Mouse (Mus musculus): ENCODE measurements at regions not wholly inside any gene's neighbourhood (a gene's known extent, or its start where the extent isn't known, plus 50 kb on each side); places are given as distances from the start of the nearest gene placed in this dataset.

GRCm38 (mm10) chr10:117441121-117441978 lies 61.5 kb upstream of the Cpsf6 start:
- peaks cover 1% of the 10 kb centered on the region; the same call in 1 of the 2 replicates for H3K27me3 ChIP-seq (ENCODE audit: low read depth, poor library complexity, severe bottlenecking)
- no peaks in the 10 kb centered on the region for H3K36me3 ChIP-seq
- 46% methylated on average over 24 of the region's 24 CpGs for WGBS
- H3K4me3 ChIP-seq, result peak overlapping the region; percentile 26
- peak overlapping the region; percentile 9; the same call in 1 of the 2 replicates for H3K27ac ChIP-seq
- no peak for DNase-seq (ENCODE audit: low spot score)
- H3K4me1 ChIP-seq, result peaks cover 21% of the 10 kb centered on the region
- no peaks in the 10 kb centered on the region for H3K9me3 ChIP-seq (replicated peaks)

DNA sequence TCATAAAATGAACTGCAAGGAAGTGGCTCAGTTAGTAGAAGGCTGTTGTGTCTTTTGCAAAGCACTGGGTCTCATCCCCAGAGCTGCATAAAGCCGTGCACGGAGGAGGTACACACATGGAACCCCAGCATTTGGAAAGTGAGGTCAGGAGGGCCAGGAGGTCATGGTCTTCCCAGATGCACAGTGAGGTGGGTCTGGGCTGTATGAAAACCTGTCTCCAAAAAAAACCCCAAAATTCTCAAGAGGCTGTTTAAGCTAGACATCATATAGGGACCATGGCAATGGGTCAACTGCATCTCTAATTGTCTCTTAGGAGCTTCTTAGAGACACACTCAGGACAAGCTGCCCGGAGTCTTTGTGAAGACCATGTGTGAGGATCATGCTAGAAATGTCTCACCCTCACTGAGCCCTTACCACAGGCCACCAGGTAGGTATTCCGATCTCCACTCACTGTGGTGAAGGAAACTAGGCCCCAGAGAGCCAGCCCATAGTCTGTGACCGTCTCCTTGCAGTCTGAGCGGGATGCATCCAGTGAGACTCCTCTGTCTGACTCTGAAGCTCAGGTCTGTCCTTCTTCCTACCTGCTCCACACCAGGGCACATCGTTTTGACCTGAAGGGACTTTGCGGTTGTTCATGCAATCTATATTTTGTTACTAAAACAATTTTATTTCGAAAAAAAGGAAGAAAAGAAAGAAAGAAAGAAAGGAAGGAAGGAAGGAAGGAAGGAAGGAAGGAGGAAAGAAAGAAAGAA lies 60.6 kb upstream of the Cpsf6 start:
- Histone ChIP-seq H3K27me3 (ENCODE audit: low read depth, poor library complexity, severe bottlenecking) (peaks cover 10% of the 10 kb centered on the region), H3K9me3 (replicated peaks) (no peaks in the 10 kb centered on the region), H3K4me3 (no peak overlapping the region), H3K27ac (no peak overlapping the region), H3K4me1 (peaks cover 30% of the 10 kb centered on the region), H3K36me3 (no peaks in the 10 kb centered on the region)
- no peak for DNase-seq (ENCODE audit: low spot score)
- WGBS, result 89% methylated on average over 9 of the region's 9 CpGs

DNA sequence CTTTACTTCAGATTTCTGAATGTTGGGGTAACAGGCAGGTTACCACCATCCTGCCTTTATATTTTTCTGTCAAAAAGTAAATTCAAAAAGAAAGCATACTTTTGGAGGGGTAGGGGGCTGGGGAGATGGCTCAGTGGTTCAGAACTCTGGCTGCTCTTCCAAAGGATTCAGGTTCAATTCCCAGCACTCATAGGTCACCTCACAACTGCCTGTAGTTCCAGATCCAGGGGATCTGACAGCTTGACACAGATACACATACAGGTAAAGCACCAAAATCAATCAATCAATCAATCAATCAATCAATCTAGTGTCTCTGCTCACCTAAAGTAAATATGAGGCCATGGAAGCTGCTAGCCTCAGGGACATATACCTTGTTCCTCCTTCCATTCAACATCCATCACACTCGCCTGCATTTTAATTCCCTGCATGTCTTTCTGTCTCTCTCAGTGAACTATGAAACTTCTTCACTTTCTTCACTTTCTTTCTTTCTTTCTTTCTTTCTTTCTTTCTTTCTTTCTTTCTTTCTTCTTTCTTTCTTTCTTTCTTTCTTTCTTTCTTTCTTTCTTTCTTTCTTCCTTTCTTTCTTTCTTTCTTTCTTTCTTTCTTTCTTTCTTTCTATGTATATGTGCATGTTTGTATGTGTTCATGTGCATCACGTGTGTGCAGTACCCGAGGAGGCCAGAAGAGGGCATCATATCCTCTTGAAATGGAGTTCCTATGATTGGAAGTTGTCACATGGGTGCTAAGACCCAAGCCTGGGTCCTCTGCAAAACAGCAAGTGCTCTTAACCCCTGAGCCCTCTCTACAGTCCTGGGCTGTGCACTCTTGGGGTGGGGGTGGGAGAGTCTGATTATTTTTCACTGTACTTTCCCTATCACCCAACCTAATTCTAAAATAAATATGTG lies 59.6 kb upstream of the Cpsf6 start:
- Histone ChIP-seq H3K4me1 (peaks cover 29% of the 10 kb centered on the region), H3K27me3 (ENCODE audit: low read depth, poor library complexity, severe bottlenecking) (peaks cover 11% of the 10 kb centered on the region), H3K27ac (no peak overlapping the region), H3K36me3 (no peaks in the 10 kb centered on the region), H3K9me3 (replicated peaks) (no peaks in the 10 kb centered on the region), H3K4me3 (no peak overlapping the region)
- no peak for DNase-seq (ENCODE audit: low spot score)
- WGBS, result 94% methylated on average over 3 of the region's 3 CpGs

DNA sequence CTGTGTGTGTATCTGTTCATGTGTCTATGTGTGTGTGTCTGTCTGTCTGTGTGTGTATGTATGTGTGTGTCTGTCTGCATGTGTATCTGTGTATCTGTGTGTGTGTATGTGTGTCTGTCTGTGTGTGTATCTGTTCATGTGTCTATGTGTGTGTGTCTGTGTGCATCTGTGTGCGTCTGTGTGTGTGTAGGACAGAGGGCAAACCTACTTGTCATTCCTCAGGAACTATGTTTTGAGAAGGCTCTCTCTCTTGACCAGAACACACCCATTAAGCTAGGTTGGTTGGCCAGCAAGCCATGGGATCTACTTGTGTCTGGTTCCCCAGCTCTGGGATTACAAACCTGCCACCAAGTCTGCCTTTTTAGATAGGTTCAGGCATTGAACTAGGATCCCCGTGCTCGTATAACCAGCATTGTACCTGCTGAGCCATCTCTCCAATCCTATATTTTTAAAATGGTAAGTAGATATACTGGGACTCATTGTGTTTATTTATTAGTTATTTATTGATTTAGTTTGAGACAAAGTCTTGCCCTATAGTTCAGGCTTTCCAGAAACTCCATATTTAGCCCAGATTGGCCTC lies 58.9 kb upstream of the Cpsf6 start:
- H3K27me3 ChIP-seq (ENCODE audit: low read depth, poor library complexity, severe bottlenecking), result peaks cover 16% of the 10 kb centered on the region
- DNase-seq (ENCODE audit: low spot score), result no peak
- 93% methylated on average over 3 of the region's 3 CpGs for WGBS
- no peaks in the 10 kb centered on the region for H3K36me3 ChIP-seq
- H3K27ac ChIP-seq, result no peak overlapping the region
- no peak overlapping the region for H3K4me3 ChIP-seq
- H3K4me1 ChIP-seq, result peaks cover 29% of the 10 kb centered on the region
- no peaks in the 10 kb centered on the region for H3K9me3 ChIP-seq (replicated peaks)

DNA sequence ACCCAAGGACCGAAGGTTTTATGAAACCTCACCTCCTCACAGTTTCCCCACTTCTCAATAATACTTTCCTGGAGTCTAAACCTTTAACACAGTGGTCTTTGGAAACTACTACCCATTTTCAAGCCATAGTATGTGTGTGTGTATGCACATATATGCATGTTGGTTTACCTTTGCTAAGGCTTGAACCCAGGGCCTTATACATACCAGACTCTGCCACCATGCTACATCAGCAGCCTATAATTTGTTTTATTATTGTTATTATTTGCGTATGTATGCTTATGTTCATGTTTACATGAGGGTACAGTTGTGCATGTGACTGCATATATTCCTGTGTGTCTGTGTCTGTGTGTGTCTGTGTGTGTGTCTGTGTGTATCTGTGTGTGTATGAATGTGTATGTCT lies 58.2 kb upstream of the Cpsf6 start:
- 95% methylated on average over 2 of the region's 2 CpGs for whole genome bisulfite sequencing
- no peaks in the 10 kb centered on the region for H3K9me3 ChIP-seq (replicated peaks)
- no peaks in the 10 kb centered on the region for H3K36me3 ChIP-seq
- no peak overlapping the region for H3K4me3 ChIP-seq
- no peak overlapping the region for H3K27ac ChIP-seq
- H3K4me1 ChIP-seq, result peaks cover 29% of the 10 kb centered on the region
- peaks cover 16% of the 10 kb centered on the region for H3K27me3 ChIP-seq (ENCODE audit: low read depth, poor library complexity, severe bottlenecking)
- DNase-seq (ENCODE audit: low spot score), result no peak

DNA sequence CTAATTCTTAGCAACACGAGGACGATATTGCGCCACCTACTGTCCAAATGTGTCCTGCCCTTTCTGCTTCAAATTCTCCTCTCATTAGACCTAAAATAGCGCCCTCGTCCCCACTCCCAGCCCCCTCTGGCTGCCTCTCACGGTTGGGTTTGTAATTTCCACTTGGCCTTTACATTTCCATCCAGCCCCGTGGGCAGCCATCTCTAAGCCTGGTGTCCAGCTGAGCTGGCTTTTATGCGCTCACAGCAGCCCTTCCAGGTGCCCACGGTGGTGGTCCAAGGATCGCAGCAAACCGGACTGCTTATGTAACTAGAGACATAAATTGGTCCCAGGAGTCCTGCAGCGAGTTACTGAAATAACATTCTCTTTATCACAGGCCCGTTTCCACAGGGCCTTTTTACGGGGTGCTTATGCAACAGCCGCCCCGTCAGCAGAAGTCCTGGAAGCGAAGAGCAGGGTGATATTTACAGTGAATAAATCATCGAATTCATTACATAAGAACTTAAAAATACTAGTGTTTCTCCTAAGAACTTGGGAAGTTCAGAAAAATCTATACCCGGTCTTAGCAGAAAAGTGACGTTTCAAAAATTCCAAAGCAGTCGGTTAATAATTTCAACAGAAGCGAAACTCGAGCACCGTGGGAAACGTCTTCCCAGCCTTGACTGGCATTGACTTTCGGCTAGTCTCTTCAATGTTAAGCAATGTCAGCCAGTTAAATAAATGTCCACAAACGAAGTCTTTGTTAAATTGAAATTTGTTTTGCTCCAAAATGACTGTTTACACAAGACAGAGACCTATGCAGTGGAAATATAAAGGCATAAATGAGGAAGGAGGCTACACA lies 57.3 kb upstream of the Cpsf6 start:
- Histone ChIP-seq H3K36me3 (no peaks in the 10 kb centered on the region), H3K4me1 (peaks cover 35% of the 10 kb centered on the region), H3K9me3 (replicated peaks) (no peaks in the 10 kb centered on the region), H3K27me3 (ENCODE audit: low read depth, poor library complexity, severe bottlenecking) (peaks cover 16% of the 10 kb centered on the region), H3K4me3 (no peak overlapping the region; the same call in 1 of the 2 replicates), H3K27ac (peak overlapping the region; percentile 36; the same call in 1 of the 2 replicates)
- peak; percentile 53 for DNase-seq (ENCODE audit: low spot score)
- WGBS, result 53% methylated on average over 27 of the region's 27 CpGs

GRCm38 (mm10) chr10:117436308-117436874 lies 56.6 kb upstream of the Cpsf6 start:
- H3K27ac ChIP-seq, result peak overlapping the region; percentile 36; the same call in 1 of the 2 replicates
- 63% methylated on average over 7 of the region's 8 CpGs for WGBS

GRCm38 (mm10) chr10:117435734-117436121 lies 55.9 kb upstream of the Cpsf6 start:
- H3K27me3 ChIP-seq (ENCODE audit: low read depth, poor library complexity, severe bottlenecking), result peaks cover 20% of the 10 kb centered on the region
- no peak overlapping the region for H3K27ac ChIP-seq
- WGBS, result 53% methylated on average over 12 of the region's 12 CpGs
- DNase-seq (ENCODE audit: low spot score), result no peak
- H3K4me3 ChIP-seq, result peak overlapping the region; percentile 28
- no peaks in the 10 kb centered on the region for H3K9me3 ChIP-seq (replicated peaks)
- H3K4me1 ChIP-seq, result peaks cover 28% of the 10 kb centered on the region
- no peaks in the 10 kb centered on the region for H3K36me3 ChIP-seq

More at GRCm38 (mm10) chr10:117436308-117436874, 56.6 kb upstream of the Cpsf6 start:
- Histone ChIP-seq H3K36me3 (no peaks in the 10 kb centered on the region), H3K27me3 (ENCODE audit: low read depth, poor library complexity, severe bottlenecking) (peaks cover 16% of the 10 kb centered on the region), H3K4me3 (no peak overlapping the region), H3K4me1 (peaks cover 31% of the 10 kb centered on the region), H3K9me3 (replicated peaks) (no peaks in the 10 kb centered on the region)
- no peak for DNase-seq (ENCODE audit: low spot score)

GRCm38 (mm10) chr10:117434871-117435733 lies 55.3 kb upstream of the Cpsf6 start:
- Histone ChIP-seq H3K9me3 (replicated peaks) (no peaks in the 10 kb centered on the region), H3K4me1 (peaks cover 28% of the 10 kb centered on the region), H3K27ac (no peak overlapping the region), H3K4me3 (peak overlapping the region; percentile 28), H3K36me3 (no peaks in the 10 kb centered on the region), H3K27me3 (ENCODE audit: low read depth, poor library complexity, severe bottlenecking) (peaks cover 20% of the 10 kb centered on the region)
- 25% methylated on average over 33 of the region's 33 CpGs for WGBS
- DNase-seq (ENCODE audit: low spot score), result peak; percentile 93

- 94% methylated on average over 8 of the region's 8 CpGs for WGBS
- peaks cover 20% of the 10 kb centered on the region for H3K27me3 ChIP-seq (ENCODE audit: low read depth, poor library complexity, severe bottlenecking)
Measured at GRCm38 (mm10) chr10:117434293-117434842, 54.6 kb upstream of the Cpsf6 start.

More at GRCm38 (mm10) chr10:117434293-117434842, 54.6 kb upstream of the Cpsf6 start:
- Histone ChIP-seq H3K27ac (no peak overlapping the region), H3K4me3 (no peak overlapping the region), H3K36me3 (no peaks in the 10 kb centered on the region), H3K4me1 (peaks cover 28% of the 10 kb centered on the region), H3K9me3 (replicated peaks) (no peaks in the 10 kb centered on the region)
- no peak for DNase-seq (ENCODE audit: low spot score)
